Comparison of ENCODE assay signal across 26 mouse cellular contexts in the genomic region with DNA sequence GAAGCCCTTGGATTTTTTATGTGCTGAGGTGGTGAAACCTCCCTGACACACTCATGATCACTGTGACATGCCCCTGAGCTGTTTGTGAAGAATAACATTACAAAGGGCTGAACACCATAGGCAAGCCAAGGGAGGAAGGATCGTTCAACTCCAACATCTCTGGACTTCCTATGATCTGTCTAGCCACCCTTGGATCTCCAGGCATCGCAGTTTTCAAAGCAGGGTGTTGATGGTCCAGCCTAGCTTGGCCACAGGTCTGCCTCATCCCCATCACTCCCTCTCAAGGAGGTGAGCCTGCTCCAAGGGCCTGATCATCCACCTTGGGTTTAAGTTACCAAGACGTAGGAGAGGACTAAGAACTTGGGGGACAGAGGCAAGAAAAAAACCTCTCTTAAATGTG.
DNase-seq lines count a peak whose midpoint lies in the region; ATAC-seq and TF ChIP-seq lines count a peak whose summit lies in the region.
"Had no signal": no experiment of that assay in that cellular context is flagged by ENCODE, and none has a peak within 500 bp of the region (broad histone marks: within the 10 kb centered on the region; RNA-seq: fewer than 3 reads in every experiment).

No protein-coding gene starts in this region.

- no peak for TF ChIP-seq CTCF in heart, adult 2 months (IDR thresholded peaks at IDR 0.05)
- no peak for TF ChIP-seq CTCF in embryonic fibroblast, embryonic 13.5 days (IDR thresholded peaks at IDR 0.05; ENCODE audit: borderline replicate concordance, insufficient read depth, low read length)

- ATAC-seq in midbrain, embryonic 11.5 days (ENCODE audit: low FRiP score) = no peak
- ATAC-seq in midbrain, embryonic 13.5 days = no peak
- no peak for ATAC-seq in erythroid progenitor cell, adult 5-6 weeks (replicated peaks; ENCODE audit: low FRiP score, poor library complexity, severe bottlenecking)
- ATAC-seq: CD4-positive, CD25-positive, alpha-beta regulatory T cell, adult 4 months; forebrain, embryonic 15.5 days; hindbrain, postnatal 0 days; inflammation-experienced regulatory T-cells, adult 6 months; intestine, embryonic 16.5 days had no signal

- no peak overlapping the region for H3K9ac ChIP-seq in heart, adult 2 months (ENCODE audit: low read depth, low read length)
- no peak overlapping the region for H3K9ac ChIP-seq in midbrain, embryonic 11.5 days (ENCODE audit: low read length)
- no peak overlapping the region for H3K9ac ChIP-seq in midbrain, embryonic 13.5 days (replicated peaks)
- H3K9ac ChIP-seq: forebrain, embryonic 12.5 days; forebrain, embryonic 15.5 days; heart, embryonic 12.5 days; heart, embryonic 15.5 days; hindbrain, embryonic 14.5 days had no signal

- no peak overlapping the region for H3K4me3 ChIP-seq in heart, adult 2 months
- H3K4me3 ChIP-seq in midbrain, embryonic 11.5 days (ENCODE audit: low read depth, low read length) = no peak overlapping the region
- H3K4me3 ChIP-seq in midbrain, embryonic 13.5 days (replicated peaks) = no peak overlapping the region
- no peak overlapping the region for H3K4me3 ChIP-seq in embryonic fibroblast, embryonic 13.5 days (ENCODE audit: insufficient read depth, low read length)
- H3K4me3 ChIP-seq: forebrain, embryonic 12.5 days; forebrain, embryonic 15.5 days; heart, embryonic 12.5 days; heart, embryonic 15.5 days had no signal

- no peak for DNase-seq in heart, adult 2 months
- DNase-seq in heart, postnatal 10 days = no peak
- DNase-seq in midbrain, embryonic 11.5 days (ENCODE audit: low spot score, missing footprints) = peak; percentile 53
- DNase-seq: adrenal gland, adult 2 months; adrenal gland, postnatal 14 days; cerebellum, adult 11-12 months; cerebellum, adult 8-10 months; cerebellum, postnatal 10 days; cerebellum, postnatal 36 days; embryo, embryonic 11 days; gastrocnemius, postnatal 10 days; gastrocnemius, postnatal 36 days; heart, adult 18-20 months; kidney, adult 18-20 months had no signal

- intact Hi-C loops in heart, adult 2 months (cut with DNase I) = loop anchor here (5.0 to 10.0 kb wide), 5 partner anchors 90 to 265 kb away; no protein-coding TSS in a partner anchor
- intact Hi-C loops in heart, postnatal 10 days (cut with DNase I) = loop anchor here (5.0 kb wide), 1 partner anchor 265 kb away; no protein-coding TSS in a partner anchor

- H3K27me3 ChIP-seq in heart, adult 2 months (ENCODE audit: control insufficient read depth, insufficient read depth, low read length) = no peaks in the 10 kb centered on the region
- no peaks in the 10 kb centered on the region for H3K27me3 ChIP-seq in midbrain, embryonic 11.5 days (ENCODE audit: control insufficient read depth, insufficient read depth, low read length)
- no peaks in the 10 kb centered on the region for H3K27me3 ChIP-seq in midbrain, embryonic 13.5 days
- H3K27me3 ChIP-seq: forebrain, embryonic 12.5 days; forebrain, embryonic 15.5 days; heart, embryonic 15.5 days had no signal

- no peak for TF ChIP-seq POLR2A in heart, adult 2 months (IDR thresholded peaks at IDR 0.05; ENCODE audit: insufficient read depth, low read depth, low read length)
- no peak for TF ChIP-seq POLR2A in embryonic fibroblast, embryonic 13.5 days (IDR thresholded peaks at IDR 0.05; ENCODE audit: low read depth, low read length)

- no peaks in the 10 kb centered on the region for H3K36me3 ChIP-seq in heart, adult 2 months (ENCODE audit: control insufficient read depth, insufficient read depth, low read length)
- H3K36me3 ChIP-seq in midbrain, embryonic 11.5 days (ENCODE audit: control insufficient read depth, insufficient read depth, low read length) = no peaks in the 10 kb centered on the region
- no peaks in the 10 kb centered on the region for H3K36me3 ChIP-seq in midbrain, embryonic 13.5 days
- H3K36me3 ChIP-seq: forebrain, embryonic 12.5 days; forebrain, embryonic 15.5 days; heart, embryonic 12.5 days; heart, embryonic 15.5 days had no signal

- no peak overlapping the region for H3K4me2 ChIP-seq in midbrain, embryonic 11.5 days
- no peak overlapping the region for H3K4me2 ChIP-seq in midbrain, embryonic 13.5 days (replicated peaks)
- H3K4me2 ChIP-seq: forebrain, embryonic 12.5 days; forebrain, embryonic 15.5 days; heart, embryonic 12.5 days; heart, embryonic 15.5 days; hindbrain, embryonic 14.5 days had no signal

- H3K79me2 ChIP-seq in heart, adult 2 months (replicated peaks; ENCODE audit: control insufficient read depth, insufficient read depth, low read length) = no peaks in the 10 kb centered on the region

- 89% methylated on average over 3 of the region's 3 CpGs for WGBS in heart, adult 2 months
- 91% methylated on average over 3 of the region's 3 CpGs for WGBS in midbrain, embryonic 11.5 days
- WGBS in midbrain, embryonic 13.5 days = 88% methylated on average over 3 of the region's 3 CpGs

- TF ChIP-seq EP300 in heart, adult 2 months (IDR thresholded peaks at IDR 0.05; ENCODE audit: insufficient read depth, low read depth, low read length) = no peak

- peak overlapping the region; percentile 76 for H3K27ac ChIP-seq in heart, adult 2 months
- H3K27ac ChIP-seq in midbrain, embryonic 11.5 days (ENCODE audit: low read depth, low read length) = no peak overlapping the region
- no peak overlapping the region for H3K27ac ChIP-seq in midbrain, embryonic 13.5 days
- H3K27ac ChIP-seq in embryonic fibroblast, embryonic 13.5 days (ENCODE audit: insufficient read depth, low read length) = peak overlapping the region; percentile 65
- H3K27ac ChIP-seq: forebrain, embryonic 12.5 days; forebrain, embryonic 15.5 days; hindbrain, embryonic 14.5 days; hindbrain, postnatal 0 days had no signal

- H3K9me3 ChIP-seq in midbrain, embryonic 11.5 days (ENCODE audit: control insufficient read depth, low read length) = no peaks in the 10 kb centered on the region
- no peaks in the 10 kb centered on the region for H3K9me3 ChIP-seq in midbrain, embryonic 13.5 days
- H3K9me3 ChIP-seq: forebrain, embryonic 12.5 days; forebrain, embryonic 15.5 days; heart, embryonic 12.5 days; heart, embryonic 15.5 days had no signal

- H3K4me1 ChIP-seq in heart, adult 2 months (ENCODE audit: control insufficient read depth, insufficient read depth, low read length) = peaks cover 15% of the 10 kb centered on the region
- H3K4me1 ChIP-seq in midbrain, embryonic 11.5 days (ENCODE audit: control insufficient read depth, insufficient read depth, low read length) = no peaks in the 10 kb centered on the region
- H3K4me1 ChIP-seq in midbrain, embryonic 13.5 days (replicated peaks) = no peaks in the 10 kb centered on the region
- peaks cover 14% of the 10 kb centered on the region for H3K4me1 ChIP-seq in embryonic fibroblast, embryonic 13.5 days (ENCODE audit: control insufficient read depth, insufficient read depth, low read length)
- H3K4me1 ChIP-seq: forebrain, embryonic 12.5 days; forebrain, embryonic 15.5 days; heart, embryonic 12.5 days had no signal

Comparison
In these comparisons a context has a peak if more than half of its experiments do, and no peak if none do; other contexts are left out.
1. H3K27ac ChIP-seq: peak in heart, adult 2 months (single experiment) and embryonic fibroblast, embryonic 13.5 days (single experiment); none in midbrain, embryonic 11.5 days (single experiment) and midbrain, embryonic 13.5 days (single experiment).